Mouse (Mus musculus): Measurements from ENCODE around the gene Cyb5rl. TPM values are rescaled to one million over a fixed set of nuclear protein-coding genes. Genes with fewer than 3 reads are reported as not detected.

The Cyb5rl gene
- 5.7 and 7.0 TPM in 2 replicates for polyA plus RNA-seq (2012; ENCODE audit: insufficient read depth, insufficient read length, missing spikeins)

- TF ChIP-seq CTCF (IDR thresholded peaks at IDR 0.05; ENCODE audit: low read depth, low read length): no peak
- TF ChIP-seq POLR2A (IDR thresholded peaks at IDR 0.05; ENCODE audit: borderline replicate concordance, low read depth, low read length): 0 out of 2 replicates have a peak, but pooled peaks have one; percentile 66
- H3K4me1 ChIP-seq (ENCODE audit: control insufficient read depth, insufficient read depth, low read length): peaks cover 9% of the 10 kb centered on the region
- H3K4me3 ChIP-seq (ENCODE audit: insufficient read depth, low read length): peak within 1 kb of the TSS; percentile 86
- H3K27ac ChIP-seq (ENCODE audit: insufficient read depth, low read depth, low read length): no peak within 1 kb of the TSS
Measured at GRCm38 (mm10) chr4:107066252-107067124, at the start of gene Cyb5rl, which contains the start of gene Mrpl37. Cyb5rl (plus strand) TSS chr4:107066988. Mrpl37 (minus strand) TSS chr4:107066868.

GRCm38 (mm10) chr4:107017257-107017656 is 49.5 kb upstream of the Cyb5rl start:
- Histone ChIP-seq H3K4me3 (ENCODE audit: insufficient read depth, low read length) (no peak overlapping the region), H3K4me1 (ENCODE audit: control insufficient read depth, insufficient read depth, low read length) (peaks cover 23% of the 10 kb centered on the region), H3K27ac (ENCODE audit: insufficient read depth, low read depth, low read length) (no peak overlapping the region)
- TF ChIP-seq POLR2A (IDR thresholded peaks at IDR 0.05; ENCODE audit: borderline replicate concordance, low read depth, low read length) (no peak), CTCF (IDR thresholded peaks at IDR 0.05; ENCODE audit: low read depth, low read length) (no peak)

- Histone ChIP-seq H3K27ac (ENCODE audit: insufficient read depth, low read depth, low read length) (no peak overlapping the region), H3K4me1 (ENCODE audit: control insufficient read depth, insufficient read depth, low read length) (peaks cover 12% of the 10 kb centered on the region), H3K4me3 (ENCODE audit: insufficient read depth, low read length) (no peak overlapping the region)
- TF ChIP-seq CTCF (IDR thresholded peaks at IDR 0.05; ENCODE audit: low read depth, low read length) (no peak), POLR2A (IDR thresholded peaks at IDR 0.05; ENCODE audit: borderline replicate concordance, low read depth, low read length) (no peak)
Measured at GRCm38 (mm10) chr4:107018521-107018920, 48.3 kb upstream of the Cyb5rl start.

- Histone ChIP-seq H3K27ac (ENCODE audit: insufficient read depth, low read depth, low read length) (no peak overlapping the region), H3K4me1 (ENCODE audit: control insufficient read depth, insufficient read depth, low read length) (peaks cover 9% of the 10 kb centered on the region), H3K4me3 (ENCODE audit: insufficient read depth, low read length) (no peak overlapping the region)
- no peak for TF ChIP-seq CTCF (IDR thresholded peaks at IDR 0.05; ENCODE audit: low read depth, low read length)
- no peak for TF ChIP-seq POLR2A (IDR thresholded peaks at IDR 0.05; ENCODE audit: borderline replicate concordance, low read depth, low read length)
Measured at GRCm38 (mm10) chr4:107019027-107019426, 47.8 kb upstream of the Cyb5rl start.

GRCm38 (mm10) chr4:107020287-107021000 is 46.3 kb upstream of the Cyb5rl start:
- Histone ChIP-seq H3K27ac (ENCODE audit: insufficient read depth, low read depth, low read length) (no peak overlapping the region), H3K4me1 (ENCODE audit: control insufficient read depth, insufficient read depth, low read length) (peaks cover 9% of the 10 kb centered on the region), H3K4me3 (ENCODE audit: insufficient read depth, low read length) (no peak overlapping the region)
- TF ChIP-seq POLR2A (IDR thresholded peaks at IDR 0.05; ENCODE audit: borderline replicate concordance, low read depth, low read length) (no peak), CTCF (IDR thresholded peaks at IDR 0.05; ENCODE audit: low read depth, low read length) (no peak)

GRCm38 (mm10) chr4:107021464-107021863 is 45.3 kb upstream of the Cyb5rl start:
- Histone ChIP-seq H3K4me3 (ENCODE audit: insufficient read depth, low read length) (no peak overlapping the region), H3K4me1 (ENCODE audit: control insufficient read depth, insufficient read depth, low read length) (peaks cover 9% of the 10 kb centered on the region), H3K27ac (ENCODE audit: insufficient read depth, low read depth, low read length) (no peak overlapping the region)
- TF ChIP-seq CTCF (IDR thresholded peaks at IDR 0.05; ENCODE audit: low read depth, low read length): no peak
- TF ChIP-seq POLR2A (IDR thresholded peaks at IDR 0.05; ENCODE audit: borderline replicate concordance, low read depth, low read length): no peak

GRCm38 (mm10) chr4:107024899-107025298 is 41.9 kb upstream of the Cyb5rl start:
- H3K4me1 ChIP-seq (ENCODE audit: control insufficient read depth, insufficient read depth, low read length): no peaks in the 10 kb centered on the region
- H3K27ac ChIP-seq (ENCODE audit: insufficient read depth, low read depth, low read length): no peak overlapping the region
- H3K4me3 ChIP-seq (ENCODE audit: insufficient read depth, low read length): no peak overlapping the region
- TF ChIP-seq POLR2A (IDR thresholded peaks at IDR 0.05; ENCODE audit: borderline replicate concordance, low read depth, low read length) (no peak), CTCF (IDR thresholded peaks at IDR 0.05; ENCODE audit: low read depth, low read length) (no peak)

- H3K27ac ChIP-seq (ENCODE audit: insufficient read depth, low read depth, low read length): no peak overlapping the region
- TF ChIP-seq CTCF (IDR thresholded peaks at IDR 0.05; ENCODE audit: low read depth, low read length): no peak
- TF ChIP-seq POLR2A (IDR thresholded peaks at IDR 0.05; ENCODE audit: borderline replicate concordance, low read depth, low read length): no peak
- no peaks in the 10 kb centered on the region for H3K4me1 ChIP-seq (ENCODE audit: control insufficient read depth, insufficient read depth, low read length)
- no peak overlapping the region for H3K4me3 ChIP-seq (ENCODE audit: insufficient read depth, low read length)
Measured at GRCm38 (mm10) chr4:107025369-107025768, 41.4 kb upstream of the Cyb5rl start.

- H3K4me3 ChIP-seq (ENCODE audit: insufficient read depth, low read length): no peak overlapping the region
- no peak for TF ChIP-seq CTCF (IDR thresholded peaks at IDR 0.05; ENCODE audit: low read depth, low read length)
- TF ChIP-seq POLR2A (IDR thresholded peaks at IDR 0.05; ENCODE audit: borderline replicate concordance, low read depth, low read length): no peak
- no peak overlapping the region for H3K27ac ChIP-seq (ENCODE audit: insufficient read depth, low read depth, low read length)
- no peaks in the 10 kb centered on the region for H3K4me1 ChIP-seq (ENCODE audit: control insufficient read depth, insufficient read depth, low read length)
Measured at GRCm38 (mm10) chr4:107026451-107026850, 40.3 kb upstream of the Cyb5rl start.
